Comparison of ENCODE assay signal across 21 mouse cellular contexts in genomic region chr5:64922891-64923381, GRCm38 (mm10). TPM values are rescaled to one million over a fixed set of nuclear protein-coding genes. Genes with fewer than 3 reads are reported as not detected.
DNase-seq lines count a peak whose midpoint lies in the region; ATAC-seq lines count a peak whose summit lies in the region.
"Had no signal": no experiment of that assay in that cellular context is flagged by ENCODE, and none has a peak within 500 bp of the region (broad histone marks: within the 10 kb centered on the region; RNA-seq: fewer than 3 reads in every experiment).

No protein-coding gene starts in this region.

- DNase-seq in liver, embryonic 11.5 days (ENCODE audit: low spot score) = no peak
- DNase-seq in CD4-positive, CD25-positive, alpha-beta regulatory T cell, adult 2 months (ENCODE audit: low read depth, low spot score) = peak; percentile 58
- DNase-seq in cerebellum, postnatal 10 days = no peak
- DNase-seq: cerebellum, postnatal 36 days; kidney, adult 11 months; kidney, postnatal 25 days; retina, postnatal 1 day had no signal

- H3K4me1 ChIP-seq in liver, embryonic 16.5 days (ENCODE audit: control insufficient read depth, low read depth, low read length) = no peaks in the 10 kb centered on the region
- H3K4me1 ChIP-seq in liver, embryonic 11.5 days (replicated peaks; ENCODE audit: control insufficient read depth, insufficient read depth, low read length) = no peaks in the 10 kb centered on the region
- no peaks in the 10 kb centered on the region for H3K4me1 ChIP-seq in midbrain, embryonic 16.5 days (ENCODE audit: control insufficient read depth, insufficient read depth, low read length)
- H3K4me1 ChIP-seq: embryonic facial prominence, embryonic 13.5 days; forebrain, embryonic 10.5 days; hindbrain, embryonic 10.5 days; limb, embryonic 13.5 days; midbrain, embryonic 13.5 days; neural tube, embryonic 12.5 days had no signal

- 42% methylated on average over 5 of the region's 5 CpGs for WGBS in liver, embryonic 16.5 days (ENCODE audit: insufficient replicate concordance)
- WGBS in liver, embryonic 11.5 days = 75% methylated on average over 5 of the region's 5 CpGs
- WGBS in midbrain, embryonic 16.5 days = 91% methylated on average over 5 of the region's 5 CpGs

- H3K36me3 ChIP-seq in liver, embryonic 16.5 days (ENCODE audit: control insufficient read depth, insufficient read depth) = no peaks in the 10 kb centered on the region
- H3K36me3 ChIP-seq in liver, embryonic 11.5 days (ENCODE audit: control insufficient read depth, insufficient read depth, low read length) = no peaks in the 10 kb centered on the region
- no peaks in the 10 kb centered on the region for H3K36me3 ChIP-seq in midbrain, embryonic 16.5 days (ENCODE audit: control insufficient read depth, insufficient read depth, low read length)
- H3K36me3 ChIP-seq: embryonic facial prominence, embryonic 13.5 days; forebrain, embryonic 10.5 days; hindbrain, embryonic 10.5 days; limb, embryonic 13.5 days; midbrain, embryonic 13.5 days; neural tube, embryonic 12.5 days had no signal

- no peak overlapping the region for H3K9ac ChIP-seq in liver, embryonic 16.5 days (ENCODE audit: low read depth, low read length)
- no peak overlapping the region for H3K9ac ChIP-seq in liver, embryonic 11.5 days (ENCODE audit: low read depth, low read length)
- H3K9ac ChIP-seq in midbrain, embryonic 16.5 days (ENCODE audit: low read depth, low read length) = no peak overlapping the region
- H3K9ac ChIP-seq: embryonic facial prominence, embryonic 13.5 days; limb, embryonic 13.5 days; midbrain, embryonic 13.5 days; neural tube, embryonic 12.5 days had no signal

- no peak overlapping the region for H3K4me3 ChIP-seq in liver, embryonic 16.5 days (ENCODE audit: low read depth, low read length)
- H3K4me3 ChIP-seq in liver, embryonic 11.5 days (ENCODE audit: low read depth, low read length) = no peak overlapping the region
- no peak overlapping the region for H3K4me3 ChIP-seq in midbrain, embryonic 16.5 days (ENCODE audit: low read depth, low read length)
- H3K4me3 ChIP-seq: embryonic facial prominence, embryonic 13.5 days; forebrain, embryonic 10.5 days; hindbrain, embryonic 10.5 days; limb, embryonic 13.5 days; midbrain, embryonic 13.5 days; neural tube, embryonic 12.5 days had no signal

- no peak for ATAC-seq in liver, embryonic 16.5 days (ENCODE audit: low read depth)
- ATAC-seq in liver, embryonic 11.5 days (replicated peaks; ENCODE audit: low FRiP score) = no peak
- ATAC-seq in common myeloid progenitor, adult 5-6 weeks (replicated peaks; ENCODE audit: low read depth, poor library complexity, severe bottlenecking) = peak; percentile 77
- ATAC-seq in monocyte, adult 5-6 weeks (replicated peaks; ENCODE audit: insufficient number of reproducible peaks, low FRiP score, low TSS enrichment, poor library complexity, severe bottlenecking) = peak; percentile 72
- no peak for ATAC-seq in midbrain, embryonic 16.5 days
- no peak for ATAC-seq in cerebellum, adult (ENCODE audit: insufficient number of reproducible peaks, low FRiP score, low TSS enrichment)
- ATAC-seq: lung, postnatal 0 days; midbrain, embryonic 13.5 days; Patski had no signal

- no peaks in the 10 kb centered on the region for H3K27me3 ChIP-seq in liver, embryonic 16.5 days (ENCODE audit: control insufficient read depth, insufficient read depth, low read depth, low read length)
- no peaks in the 10 kb centered on the region for H3K27me3 ChIP-seq in liver, embryonic 11.5 days (replicated peaks; ENCODE audit: control insufficient read depth, insufficient read depth, low read length)
- H3K27me3 ChIP-seq in midbrain, embryonic 16.5 days (ENCODE audit: control insufficient read depth, insufficient read depth, low read depth, low read length) = no peaks in the 10 kb centered on the region
- H3K27me3 ChIP-seq: embryonic facial prominence, embryonic 13.5 days; limb, embryonic 13.5 days; midbrain, embryonic 13.5 days; neural tube, embryonic 12.5 days; Patski had no signal

- no peak overlapping the region for H3K4me2 ChIP-seq in liver, embryonic 16.5 days (ENCODE audit: low read depth, low read length)
- H3K4me2 ChIP-seq in liver, embryonic 11.5 days = no peak overlapping the region
- H3K4me2 ChIP-seq in midbrain, embryonic 16.5 days (ENCODE audit: low read length) = no peak overlapping the region
- H3K4me2 ChIP-seq: embryonic facial prominence, embryonic 13.5 days; heart, embryonic 11.5 days; limb, embryonic 13.5 days; midbrain, embryonic 13.5 days; neural tube, embryonic 12.5 days had no signal

- peak overlapping the region; percentile 19; the same call in 1 of the 2 replicates for H3K27ac ChIP-seq in liver, embryonic 16.5 days (ENCODE audit: low read length)
- H3K27ac ChIP-seq in liver, embryonic 11.5 days (ENCODE audit: low read depth, low read length) = no peak overlapping the region
- H3K27ac ChIP-seq in midbrain, embryonic 16.5 days (ENCODE audit: low read length) = no peak overlapping the region
- H3K27ac ChIP-seq: embryonic facial prominence, embryonic 13.5 days; forebrain, embryonic 10.5 days; hindbrain, embryonic 10.5 days; limb, embryonic 13.5 days; midbrain, embryonic 13.5 days; neural tube, embryonic 12.5 days had no signal

- no peaks in the 10 kb centered on the region for H3K9me3 ChIP-seq in liver, embryonic 16.5 days (replicated peaks; ENCODE audit: control insufficient read depth, low read length)
- no peaks in the 10 kb centered on the region for H3K9me3 ChIP-seq in liver, embryonic 11.5 days (ENCODE audit: control insufficient read depth, low read length)
- no peaks in the 10 kb centered on the region for H3K9me3 ChIP-seq in midbrain, embryonic 16.5 days (replicated peaks; ENCODE audit: control insufficient read depth, low read length, poor library complexity, severe bottlenecking)
- H3K9me3 ChIP-seq: embryonic facial prominence, embryonic 13.5 days; forebrain, embryonic 10.5 days; hindbrain, embryonic 10.5 days; limb, embryonic 13.5 days; midbrain, embryonic 13.5 days; neural tube, embryonic 12.5 days had no signal

RNA-seq across cellular contexts. Expression of gene Tlr1, which starts 10.4 kb away (rescaled TPM):
- 0.86 and 1.5 TPM in 2 replicates for polyA plus RNA-seq in liver, embryonic 16.5 days (2015; fragmentation: Nextera tagmentation; extraction: Ambion mirVana)
- 0.55 and 0.78 TPM in 2 replicates for polyA plus RNA-seq in liver, embryonic 11.5 days (2014; fragmentation: Nextera tagmentation; extraction: Ambion mirVana)
- 0.15 TPM in 1 of 2 replicates, not detected in the other for total RNA-seq in common myeloid progenitor, adult 5-6 weeks (2017)
- total RNA-seq in monocyte, adult 5-6 weeks (2017) = 13.4 to 22.7 TPM (median 18.5 TPM) in 3 replicates
- 0.22 and 0.28 TPM in 2 replicates for polyA plus RNA-seq in midbrain, embryonic 16.5 days (2015; fragmentation: Nextera tagmentation; extraction: Ambion mirVana)

RNA-seq across cellular contexts. Expression of gene Tlr6, which starts 37.0 kb away (rescaled TPM):
- 0.42 and 0.89 TPM in 2 replicates for polyA plus RNA-seq in liver, embryonic 16.5 days (2015; fragmentation: Nextera tagmentation; extraction: Ambion mirVana)
- 0.26 and 0.66 TPM in 2 replicates for polyA plus RNA-seq in liver, embryonic 11.5 days (2014; fragmentation: Nextera tagmentation; extraction: Ambion mirVana)
- total RNA-seq in common myeloid progenitor, adult 5-6 weeks (2017) = 1.2 and 1.8 TPM in 2 replicates
- 11.5 to 12.7 TPM (median 12.2 TPM) in 3 replicates for total RNA-seq in monocyte, adult 5-6 weeks (2017)
- 0.23 and 0.36 TPM in 2 replicates for polyA plus RNA-seq in midbrain, embryonic 16.5 days (2015; fragmentation: Nextera tagmentation; extraction: Ambion mirVana)

RNA-seq across cellular contexts. Expression of gene Fam114a1, which starts 46.9 kb away (rescaled TPM):
- polyA plus RNA-seq in liver, embryonic 16.5 days (2015; fragmentation: Nextera tagmentation; extraction: Ambion mirVana) = 12.9 and 13.3 TPM in 2 replicates
- polyA plus RNA-seq in liver, embryonic 11.5 days (2014; fragmentation: Nextera tagmentation; extraction: Ambion mirVana) = 18.5 and 21.1 TPM in 2 replicates
- 4.4 and 5.9 TPM in 2 replicates for total RNA-seq in common myeloid progenitor, adult 5-6 weeks (2017)
- 8.9 to 15.6 TPM (median 10.1 TPM) in 3 replicates for total RNA-seq in monocyte, adult 5-6 weeks (2017)
- polyA plus RNA-seq in midbrain, embryonic 16.5 days (2015; fragmentation: Nextera tagmentation; extraction: Ambion mirVana) = 6.6 and 7.3 TPM in 2 replicates

Comparison
In these comparisons a context has a peak if more than half of its experiments do, and no peak if none do; other contexts are left out.
1. ATAC-seq: peak in common myeloid progenitor, adult 5-6 weeks (single experiment) and monocyte, adult 5-6 weeks (single experiment); none in liver, embryonic 16.5 days (single experiment), liver, embryonic 11.5 days (single experiment), midbrain, embryonic 16.5 days (single experiment) and cerebellum, adult (single experiment).